Mouse (Mus musculus): ENCODE data around the gene Mpdz. TPM values are rescaled to one million over a fixed set of nuclear protein-coding genes. Genes with fewer than 3 reads are reported as not detected.

Mpdz gene
- polyA plus RNA-seq, 1 experiment from 2014 or later, result 10.7 TPM

DNA sequence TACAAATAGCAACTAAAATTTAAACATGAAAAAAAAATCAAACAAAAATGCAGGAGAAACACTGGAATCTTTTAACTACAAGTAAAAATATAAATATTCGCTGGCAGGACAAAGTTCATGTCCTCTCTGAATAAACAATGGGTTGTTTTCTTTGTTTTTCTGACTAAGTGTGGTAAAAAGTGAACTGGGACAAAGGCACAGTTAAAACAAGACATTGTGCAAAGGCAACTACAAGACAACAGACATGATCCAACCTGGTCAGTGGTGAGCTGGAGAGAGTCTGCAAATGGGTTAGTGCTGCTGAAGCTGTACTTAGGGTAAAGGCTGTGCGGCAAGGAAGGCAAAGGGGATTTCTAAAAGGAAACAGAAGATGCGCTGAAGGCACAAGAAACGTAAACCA lies 129.4 kb downstream of the Mpdz start:
- Histone ChIP-seq H3K4me1 (no peaks in the 10 kb centered on the region), H3K36me3 (no peaks in the 10 kb centered on the region), H3K27ac (replicated peaks) (no peak overlapping the region), H3K27me3 (replicated peaks) (no peaks in the 10 kb centered on the region), H3K4me3 (replicated peaks) (no peak overlapping the region), H3K4me2 (no peak overlapping the region), H3K9ac (replicated peaks) (no peak overlapping the region), H3K9me3 (replicated peaks) (no peaks in the 10 kb centered on the region)
- ATAC-seq (ENCODE audit: low FRiP score), result no peak
- WGBS, result 81% methylated on average over 4 of the region's 4 CpGs

DNA sequence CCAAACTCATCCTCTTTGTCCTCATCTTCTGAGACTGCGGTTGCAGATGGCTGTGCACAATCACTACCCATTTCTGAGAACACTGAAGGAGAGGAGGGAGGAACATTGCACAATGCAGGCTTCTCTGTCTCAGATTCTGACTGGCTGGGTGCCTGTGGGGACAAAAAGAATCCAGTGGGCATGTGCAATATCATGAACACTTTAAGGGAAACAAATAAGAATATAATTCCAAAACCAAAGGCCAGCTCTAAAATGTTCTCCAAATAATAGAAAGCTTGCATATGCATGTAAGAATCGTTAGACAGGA lies 132.5 kb downstream of the Mpdz start:
- whole genome bisulfite sequencing, result 78% methylated on average over 2 of the region's 2 CpGs
- no peak overlapping the region for H3K4me2 ChIP-seq
- no peak for ATAC-seq (ENCODE audit: low FRiP score)
- no peak overlapping the region for H3K4me3 ChIP-seq (replicated peaks)
- H3K4me1 ChIP-seq, result no peaks in the 10 kb centered on the region
- no peak overlapping the region for H3K9ac ChIP-seq (replicated peaks)
- no peaks in the 10 kb centered on the region for H3K36me3 ChIP-seq
- no peaks in the 10 kb centered on the region for H3K9me3 ChIP-seq (replicated peaks)
- H3K27me3 ChIP-seq (replicated peaks), result no peaks in the 10 kb centered on the region
- H3K27ac ChIP-seq (replicated peaks), result no peak overlapping the region

DNA sequence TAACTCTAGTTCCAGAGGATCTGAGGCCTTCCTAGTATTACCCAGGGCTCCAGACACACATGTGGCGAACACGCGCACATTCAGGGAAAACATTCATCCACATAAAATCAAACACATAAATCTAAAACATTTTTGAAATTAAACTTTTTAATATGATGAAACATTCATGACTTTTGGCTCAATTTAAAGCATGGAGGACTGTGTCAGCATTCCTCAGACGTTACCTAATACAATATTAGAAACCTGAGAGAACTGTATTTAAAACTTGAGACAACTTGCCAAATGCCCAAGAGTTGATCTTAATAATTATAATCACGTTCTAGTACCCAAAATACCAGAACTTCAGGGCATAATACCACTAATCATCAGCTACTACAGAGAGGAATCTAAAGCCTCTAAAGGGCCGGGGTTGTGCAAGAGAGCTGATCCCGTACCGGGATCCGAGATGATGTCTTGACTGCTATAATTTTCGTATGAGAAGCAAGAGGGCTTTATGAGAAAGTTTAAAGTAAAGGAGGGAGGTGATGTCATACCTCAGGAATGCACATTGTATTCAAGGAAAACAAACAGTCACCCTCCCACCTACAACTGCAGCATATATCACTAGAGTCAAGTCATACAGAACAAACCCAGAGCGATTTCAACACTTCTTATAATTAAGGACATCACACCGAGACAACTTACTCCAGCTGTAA lies 133.0 kb downstream of the Mpdz start:
- no peaks in the 10 kb centered on the region for H3K9me3 ChIP-seq (replicated peaks)
- H3K9ac ChIP-seq (replicated peaks), result no peak overlapping the region
- H3K4me1 ChIP-seq, result no peaks in the 10 kb centered on the region
- WGBS, result 81% methylated on average over 12 of the region's 12 CpGs
- H3K36me3 ChIP-seq, result no peaks in the 10 kb centered on the region
- ATAC-seq (ENCODE audit: low FRiP score), result no peak
- no peaks in the 10 kb centered on the region for H3K27me3 ChIP-seq (replicated peaks)
- H3K27ac ChIP-seq (replicated peaks), result no peak overlapping the region
- H3K4me2 ChIP-seq, result no peak overlapping the region
- H3K4me3 ChIP-seq (replicated peaks), result no peak overlapping the region

DNA sequence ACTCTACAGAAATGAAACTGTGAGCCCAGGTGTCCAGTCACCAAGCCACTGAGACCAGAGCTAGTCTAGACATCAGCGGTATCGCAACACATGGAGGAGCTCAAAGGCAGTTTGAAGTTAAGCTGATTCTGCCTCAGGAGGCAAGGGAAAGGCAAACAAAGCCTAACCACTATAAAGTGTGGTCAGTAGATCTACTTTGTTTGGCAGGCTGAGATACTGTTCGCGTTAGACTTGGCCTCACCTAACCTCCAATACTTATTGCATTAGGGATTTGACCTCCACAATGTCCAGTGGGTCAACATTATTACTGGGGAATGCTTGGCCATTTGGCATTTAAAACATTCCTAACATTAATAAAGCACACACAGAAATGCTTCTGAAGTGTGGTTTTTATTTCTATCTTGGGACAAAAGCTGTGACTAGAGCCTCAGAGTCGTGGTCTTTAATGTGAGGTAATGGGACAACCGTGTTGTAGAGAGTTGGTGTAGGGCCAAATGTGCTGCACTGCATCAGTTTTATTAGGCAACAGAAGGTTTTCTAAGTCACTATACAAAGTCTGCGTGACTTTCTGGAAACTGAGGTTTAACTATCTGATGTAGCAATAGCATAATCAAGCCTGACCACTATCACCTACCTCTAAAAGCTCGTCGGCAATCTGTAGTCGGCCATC lies 134.9 kb downstream of the Mpdz start:
- no peaks in the 10 kb centered on the region for H3K27me3 ChIP-seq (replicated peaks)
- no peak for ATAC-seq (ENCODE audit: low FRiP score)

DNA sequence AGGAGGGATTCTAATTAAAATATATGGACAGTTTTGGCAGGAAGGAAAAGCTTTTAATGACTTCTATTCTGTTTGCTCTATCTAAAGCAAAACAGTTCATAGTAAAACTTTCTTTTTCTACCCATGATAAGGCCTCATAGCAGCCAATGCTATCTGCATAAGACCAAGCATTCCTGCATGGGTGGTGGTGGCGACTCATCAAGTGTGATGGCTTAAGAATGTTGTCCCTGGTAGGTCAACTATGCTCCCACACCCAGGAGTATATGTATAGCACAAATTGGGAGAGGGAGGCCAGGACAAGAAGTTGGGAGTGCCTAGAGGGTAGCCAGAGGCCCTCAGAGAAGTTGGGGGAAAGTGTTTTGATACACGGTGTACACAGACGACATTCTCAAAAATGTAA lies 140.6 kb downstream of the Mpdz start:
- ATAC-seq (ENCODE audit: low FRiP score), result no peak
- H3K36me3 ChIP-seq, result no peaks in the 10 kb centered on the region
- H3K4me3 ChIP-seq (replicated peaks), result no peak overlapping the region
- no peak overlapping the region for H3K9ac ChIP-seq (replicated peaks)
- no peak overlapping the region for H3K4me2 ChIP-seq
- H3K27ac ChIP-seq (replicated peaks), result no peak overlapping the region
- no peaks in the 10 kb centered on the region for H3K9me3 ChIP-seq (replicated peaks)
- H3K27me3 ChIP-seq (replicated peaks), result no peaks in the 10 kb centered on the region
- no peaks in the 10 kb centered on the region for H3K4me1 ChIP-seq
- WGBS, result 96% methylated on average over 3 of the region's 3 CpGs

More for the DNA sequence above, 134.9 kb downstream of the Mpdz start:
- no peaks in the 10 kb centered on the region for H3K4me1 ChIP-seq
- no peak overlapping the region for H3K4me3 ChIP-seq (replicated peaks)
- no peak overlapping the region for H3K27ac ChIP-seq (replicated peaks)
- no peak overlapping the region for H3K9ac ChIP-seq (replicated peaks)
- no peaks in the 10 kb centered on the region for H3K36me3 ChIP-seq
- H3K4me2 ChIP-seq, result no peak overlapping the region
- WGBS, result 83% methylated on average over 10 of the region's 10 CpGs
- no peaks in the 10 kb centered on the region for H3K9me3 ChIP-seq (replicated peaks)

DNA sequence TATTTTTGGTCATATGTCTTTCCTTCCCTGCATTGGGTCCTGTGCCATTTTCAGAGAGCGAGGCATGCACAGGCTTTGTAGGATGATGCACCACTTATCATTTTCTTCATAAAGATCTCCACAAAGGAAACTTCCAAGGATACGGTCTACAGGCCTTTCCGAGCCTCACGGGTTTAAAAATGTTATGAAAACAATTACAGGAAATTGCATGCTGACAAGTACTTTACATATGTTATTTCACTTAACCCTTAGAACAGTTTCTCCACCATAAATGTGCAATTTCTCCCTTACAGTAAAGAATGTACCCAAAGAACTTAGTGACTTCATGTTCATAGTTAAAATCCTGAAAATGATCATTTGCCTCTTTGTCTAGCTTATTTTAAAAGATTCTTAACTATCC lies 144.2 kb downstream of the Mpdz start:
- no peaks in the 10 kb centered on the region for H3K9me3 ChIP-seq (replicated peaks)
- no peak overlapping the region for H3K4me2 ChIP-seq
- no peak for ATAC-seq (ENCODE audit: low FRiP score)
- H3K4me3 ChIP-seq (replicated peaks), result no peak overlapping the region
- WGBS, result 93% methylated on average over 4 of the region's 4 CpGs
- no peak overlapping the region for H3K27ac ChIP-seq (replicated peaks)
- H3K4me1 ChIP-seq, result no peaks in the 10 kb centered on the region
- H3K36me3 ChIP-seq, result no peaks in the 10 kb centered on the region
- H3K27me3 ChIP-seq (replicated peaks), result no peaks in the 10 kb centered on the region
- no peak overlapping the region for H3K9ac ChIP-seq (replicated peaks)

DNA sequence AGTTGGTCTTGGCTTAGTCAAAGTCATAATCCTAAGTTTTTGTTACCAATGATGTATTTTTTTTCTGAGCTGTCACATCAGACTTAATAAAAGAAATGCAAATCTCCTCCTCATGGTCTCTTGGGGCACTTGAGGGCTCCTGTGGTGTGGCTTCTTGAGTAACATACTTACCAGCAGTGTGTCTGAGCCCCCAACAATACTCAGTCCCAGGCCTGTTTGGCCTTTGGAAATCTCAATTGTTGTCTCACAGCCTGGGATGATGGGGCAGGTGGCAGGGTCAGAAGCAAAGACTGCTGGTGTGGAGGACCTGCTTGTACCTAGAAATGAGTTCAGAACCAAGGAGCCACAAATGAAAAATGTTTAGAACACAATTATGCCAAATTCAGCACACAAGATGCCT lies 149.3 kb downstream of the Mpdz start:
- no peak for ATAC-seq (ENCODE audit: low FRiP score)
- no peak overlapping the region for H3K4me2 ChIP-seq
- no peaks in the 10 kb centered on the region for H3K4me1 ChIP-seq
- no peak overlapping the region for H3K4me3 ChIP-seq (replicated peaks)
- no peak overlapping the region for H3K27ac ChIP-seq (replicated peaks)
- no peaks in the 10 kb centered on the region for H3K9me3 ChIP-seq (replicated peaks)
- no peaks in the 10 kb centered on the region for H3K27me3 ChIP-seq (replicated peaks)
- H3K9ac ChIP-seq (replicated peaks), result no peak overlapping the region
- peaks cover 7% of the 10 kb centered on the region for H3K36me3 ChIP-seq

DNA sequence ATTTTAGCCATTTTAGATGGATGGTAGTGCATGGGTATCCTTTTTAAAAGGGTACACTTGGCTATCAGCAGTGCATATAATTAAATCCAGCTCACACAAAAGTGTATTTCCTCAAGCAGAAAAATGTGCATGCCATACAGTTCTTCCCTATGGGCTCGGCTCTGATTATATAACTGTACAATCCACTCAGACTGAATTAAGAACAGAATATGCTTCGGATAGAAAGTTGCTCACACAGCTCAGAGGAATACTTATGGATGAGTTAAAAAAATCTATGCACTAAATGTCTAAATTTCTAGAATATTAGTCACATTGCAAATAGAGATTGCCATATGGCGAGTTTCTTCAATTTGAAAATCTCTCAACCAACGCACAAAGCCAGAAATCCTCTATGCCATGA lies 157.1 kb downstream of the Mpdz start:
- Histone ChIP-seq H3K27me3 (replicated peaks) (no peaks in the 10 kb centered on the region), H3K27ac (replicated peaks) (no peak overlapping the region), H3K4me2 (no peak overlapping the region), H3K9ac (replicated peaks) (no peak overlapping the region), H3K4me1 (no peaks in the 10 kb centered on the region), H3K4me3 (replicated peaks) (no peak overlapping the region), H3K9me3 (replicated peaks) (no peaks in the 10 kb centered on the region), H3K36me3 (0 out of 2 replicates have a peak, but pooled peaks cover 2% of the 10 kb centered on the region)
- ATAC-seq (ENCODE audit: low FRiP score), result no peak
- 82% methylated on average over 4 of the region's 4 CpGs for WGBS

DNA sequence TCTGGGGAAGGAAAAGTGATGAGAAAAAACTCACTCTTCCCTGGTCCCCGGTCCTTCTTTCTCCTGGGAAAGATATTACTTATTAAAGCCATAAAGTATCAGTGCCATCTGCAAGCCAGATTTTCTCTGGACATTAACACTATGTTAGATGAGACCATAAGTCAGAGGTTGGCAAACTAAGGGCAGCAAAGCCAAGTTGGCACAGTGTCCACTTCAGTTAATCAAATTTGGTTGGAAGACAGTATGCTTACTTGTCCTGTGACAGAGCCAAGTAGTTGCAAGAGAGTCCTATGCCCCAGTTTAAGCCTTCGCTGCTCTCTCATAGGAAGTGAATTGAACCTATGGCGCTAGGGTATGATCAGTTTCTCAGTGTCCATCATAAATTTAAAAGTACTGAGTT lies 159.0 kb downstream of the Mpdz start:
- no peak overlapping the region for H3K4me2 ChIP-seq
- no peak overlapping the region for H3K4me3 ChIP-seq (replicated peaks)
- H3K4me1 ChIP-seq, result no peaks in the 10 kb centered on the region
- H3K9ac ChIP-seq (replicated peaks), result no peak overlapping the region
- H3K27ac ChIP-seq (replicated peaks), result no peak overlapping the region
- 0 out of 2 replicates have a peak, but pooled peaks cover 2% of the 10 kb centered on the region for H3K36me3 ChIP-seq
- H3K27me3 ChIP-seq (replicated peaks), result no peaks in the 10 kb centered on the region
- 86% methylated on average over 3 of the region's 3 CpGs for WGBS
- no peak for ATAC-seq (ENCODE audit: low FRiP score)
- H3K9me3 ChIP-seq (replicated peaks), result no peaks in the 10 kb centered on the region

DNA sequence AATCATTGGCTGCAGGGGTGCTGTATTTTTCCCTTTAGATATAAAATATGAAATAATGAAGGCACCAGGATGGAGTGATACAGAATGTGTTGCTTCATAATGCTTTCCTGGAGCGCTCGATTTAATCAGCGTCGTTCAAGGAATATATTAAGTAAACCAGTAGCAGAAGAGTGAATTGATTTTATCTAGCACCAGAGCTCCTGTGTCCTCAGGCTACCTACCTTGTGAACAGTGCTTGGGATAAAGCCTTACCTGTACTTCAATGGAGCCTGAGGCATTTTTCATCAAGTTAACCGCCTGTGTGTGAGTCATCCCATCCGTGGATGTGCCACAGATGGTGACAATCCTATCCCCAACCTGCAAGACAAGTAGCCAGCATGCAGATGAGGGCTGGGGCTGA lies 159.5 kb downstream of the Mpdz start:
- Histone ChIP-seq H3K9me3 (replicated peaks) (no peaks in the 10 kb centered on the region), H3K27me3 (replicated peaks) (no peaks in the 10 kb centered on the region), H3K4me1 (no peaks in the 10 kb centered on the region), H3K9ac (replicated peaks) (no peak overlapping the region), H3K27ac (replicated peaks) (no peak overlapping the region), H3K36me3 (0 out of 2 replicates have a peak, but pooled peaks cover 2% of the 10 kb centered on the region), H3K4me3 (replicated peaks) (no peak overlapping the region), H3K4me2 (no peak overlapping the region)
- ATAC-seq (ENCODE audit: low FRiP score), result no peak
- WGBS, result 94% methylated on average over 6 of the region's 6 CpGs

DNA sequence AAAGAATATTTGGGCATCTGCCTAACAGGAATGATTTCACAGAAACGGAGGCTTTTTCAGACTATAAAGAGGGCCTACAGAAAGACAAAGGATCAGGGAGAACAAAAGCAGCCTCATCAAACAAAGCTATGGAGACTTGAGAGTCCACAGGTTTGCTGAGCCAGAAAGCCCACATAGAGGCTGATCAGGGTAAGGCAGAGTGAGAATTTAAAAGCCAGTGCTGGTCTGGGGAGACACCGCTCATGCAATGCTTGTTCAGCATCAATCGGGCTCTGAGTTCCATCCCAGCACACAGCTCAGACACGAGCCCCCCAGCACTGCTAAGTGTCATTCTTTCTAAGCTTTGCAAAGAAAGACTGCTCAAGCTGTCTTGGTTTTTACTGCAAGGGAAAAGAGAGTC lies 162.5 kb downstream of the Mpdz start:
- Histone ChIP-seq H3K9me3 (replicated peaks) (no peaks in the 10 kb centered on the region), H3K9ac (replicated peaks) (no peak overlapping the region), H3K27ac (replicated peaks) (no peak overlapping the region), H3K4me3 (replicated peaks) (no peak overlapping the region), H3K36me3 (no peaks in the 10 kb centered on the region), H3K4me1 (no peaks in the 10 kb centered on the region), H3K27me3 (replicated peaks) (no peaks in the 10 kb centered on the region), H3K4me2 (no peak overlapping the region)
- no peak for ATAC-seq (ENCODE audit: low FRiP score)
- WGBS, result 43% methylated on average over 4 of the region's 4 CpGs

DNA sequence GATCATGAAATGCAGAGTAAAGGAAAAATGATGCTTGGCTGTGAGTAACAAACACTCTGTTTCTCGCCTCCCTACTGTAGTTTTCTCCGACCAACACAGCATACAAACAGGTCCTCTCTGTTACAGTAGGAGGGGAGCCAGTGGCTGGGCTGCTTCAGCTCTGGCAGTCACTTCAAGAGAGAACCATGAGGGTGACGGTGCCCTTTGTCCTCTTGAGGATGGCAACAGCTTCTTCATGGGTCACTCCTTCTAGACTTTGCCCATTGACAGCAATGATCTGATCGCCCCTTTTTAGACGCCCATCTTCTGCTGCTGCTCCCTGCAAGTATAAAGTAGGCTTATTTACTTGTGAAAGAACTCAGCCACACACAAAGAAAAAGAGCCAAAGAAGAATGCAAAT lies 163.2 kb downstream of the Mpdz start:
- H3K9me3 ChIP-seq (replicated peaks), result no peaks in the 10 kb centered on the region
- 82% methylated on average over 5 of the region's 5 CpGs for WGBS
- H3K27me3 ChIP-seq (replicated peaks), result no peaks in the 10 kb centered on the region
- no peaks in the 10 kb centered on the region for H3K4me1 ChIP-seq
- H3K4me2 ChIP-seq, result no peak overlapping the region
- no peak overlapping the region for H3K9ac ChIP-seq (replicated peaks)
- H3K27ac ChIP-seq (replicated peaks), result no peak overlapping the region
- H3K4me3 ChIP-seq (replicated peaks), result no peak overlapping the region
- H3K36me3 ChIP-seq, result no peaks in the 10 kb centered on the region
- ATAC-seq (ENCODE audit: low FRiP score), result no peak
